Mouse (Mus musculus): ENCODE measurements around the gene Tom1l2. TPM values are rescaled to one million over a fixed set of nuclear protein-coding genes. Genes with fewer than 3 reads are reported as not detected.

The Tom1l2 gene
- polyA plus RNA-seq, 1 experiment from 2014 or later: 19.7 TPM

GRCm38 (mm10) chr11:60200384-60200783 is 152.3 kb downstream of the Tom1l2 start:
- no peak overlapping the region for H3K27ac ChIP-seq (ENCODE audit: low read length)
- H3K9ac ChIP-seq (replicated peaks; ENCODE audit: low read depth): no peak overlapping the region
- peaks cover 22% of the 10 kb centered on the region for H3K36me3 ChIP-seq (ENCODE audit: insufficient read depth, low read length)
- WGBS: 80% methylated on average over 11 of the region's 11 CpGs
- no peak overlapping the region for H3K4me2 ChIP-seq (replicated peaks; ENCODE audit: low read depth, low read length)
- TF ChIP-seq CTCF (IDR thresholded peaks at IDR 0.05): no peak
- no peak for TF ChIP-seq EP300 (IDR thresholded peaks at IDR 0.05)
- H3K4me3 ChIP-seq (ENCODE audit: low read depth, low read length): no peak overlapping the region
- H3K9me3 ChIP-seq (ENCODE audit: low read length): no peaks in the 10 kb centered on the region
- no peaks in the 10 kb centered on the region for H3K27me3 ChIP-seq (replicated peaks; ENCODE audit: insufficient read depth, low read length)
- ATAC-seq (no peak), DNase-seq (ENCODE audit: low spot score) (no peak)
- no peaks in the 10 kb centered on the region for H3K4me1 ChIP-seq (ENCODE audit: insufficient read depth, low read depth, low read length)

GRCm38 (mm10) chr11:60199702-60200184 is 153.0 kb downstream of the Tom1l2 start:
- Histone ChIP-seq H3K27ac (ENCODE audit: low read length) (no peak overlapping the region), H3K4me3 (ENCODE audit: low read depth, low read length) (no peak overlapping the region), H3K27me3 (replicated peaks; ENCODE audit: insufficient read depth, low read length) (no peaks in the 10 kb centered on the region), H3K4me2 (replicated peaks; ENCODE audit: low read depth, low read length) (no peak overlapping the region), H3K36me3 (ENCODE audit: insufficient read depth, low read length) (peaks cover 22% of the 10 kb centered on the region), H3K9me3 (ENCODE audit: low read length) (peaks cover 4% of the 10 kb centered on the region; the same call in 1 of the 2 replicates), H3K9ac (replicated peaks; ENCODE audit: low read depth) (no peak overlapping the region), H3K4me1 (ENCODE audit: insufficient read depth, low read depth, low read length) (no peaks in the 10 kb centered on the region)
- peak; percentile 85 for DNase-seq (ENCODE audit: low spot score)
- no peak for TF ChIP-seq EP300 (IDR thresholded peaks at IDR 0.05)
- TF ChIP-seq CTCF (IDR thresholded peaks at IDR 0.05): peak; percentile 99
- ATAC-seq: peak; percentile 78
- 13% methylated on average over 18 of the region's 18 CpGs for WGBS

GRCm38 (mm10) chr11:60198651-60199050 is 154.1 kb downstream of the Tom1l2 start:
- Histone ChIP-seq H3K4me3 (ENCODE audit: low read depth, low read length) (no peak overlapping the region), H3K9me3 (ENCODE audit: low read length) (peaks cover 4% of the 10 kb centered on the region; the same call in 1 of the 2 replicates), H3K27me3 (replicated peaks; ENCODE audit: insufficient read depth, low read length) (no peaks in the 10 kb centered on the region), H3K36me3 (ENCODE audit: insufficient read depth, low read length) (peaks cover 17% of the 10 kb centered on the region), H3K4me1 (ENCODE audit: insufficient read depth, low read depth, low read length) (no peaks in the 10 kb centered on the region), H3K4me2 (replicated peaks; ENCODE audit: low read depth, low read length) (no peak overlapping the region), H3K27ac (ENCODE audit: low read length) (no peak overlapping the region), H3K9ac (replicated peaks; ENCODE audit: low read depth) (no peak overlapping the region)
- ATAC-seq (no peak), DNase-seq (ENCODE audit: low spot score) (no peak)
- whole genome bisulfite sequencing: 75% methylated on average over 12 of the region's 12 CpGs
- TF ChIP-seq CTCF (IDR thresholded peaks at IDR 0.05): no peak
- no peak for TF ChIP-seq EP300 (IDR thresholded peaks at IDR 0.05)

- Histone ChIP-seq H3K36me3 (ENCODE audit: insufficient read depth, low read length) (peaks cover 13% of the 10 kb centered on the region), H3K4me2 (replicated peaks; ENCODE audit: low read depth, low read length) (no peak overlapping the region), H3K27me3 (replicated peaks; ENCODE audit: insufficient read depth, low read length) (no peaks in the 10 kb centered on the region), H3K9ac (replicated peaks; ENCODE audit: low read depth) (no peak overlapping the region), H3K9me3 (ENCODE audit: low read length) (peaks cover 4% of the 10 kb centered on the region; the same call in 1 of the 2 replicates), H3K4me1 (ENCODE audit: insufficient read depth, low read depth, low read length) (no peaks in the 10 kb centered on the region), H3K4me3 (ENCODE audit: low read depth, low read length) (no peak overlapping the region), H3K27ac (ENCODE audit: low read length) (no peak overlapping the region)
- ATAC-seq: no peak
- TF ChIP-seq EP300 (IDR thresholded peaks at IDR 0.05) (no peak), CTCF (IDR thresholded peaks at IDR 0.05) (no peak)
- 64% methylated on average over 24 of the region's 24 CpGs for WGBS
- DNase-seq (ENCODE audit: low spot score): no peak
These were observed 154.6 kb downstream of the Tom1l2 start for GRCm38 (mm10) chr11:60197998-60198619.

GRCm38 (mm10) chr11:60196344-60196743 is 156.4 kb downstream of the Tom1l2 start:
- Histone ChIP-seq H3K9ac (replicated peaks; ENCODE audit: low read depth) (no peak overlapping the region), H3K4me2 (replicated peaks; ENCODE audit: low read depth, low read length) (no peak overlapping the region), H3K4me3 (ENCODE audit: low read depth, low read length) (no peak overlapping the region), H3K27me3 (replicated peaks; ENCODE audit: insufficient read depth, low read length) (no peaks in the 10 kb centered on the region), H3K27ac (ENCODE audit: low read length) (no peak overlapping the region), H3K36me3 (ENCODE audit: insufficient read depth, low read length) (peaks cover 5% of the 10 kb centered on the region; the same call in 1 of the 2 replicates), H3K4me1 (ENCODE audit: insufficient read depth, low read depth, low read length) (no peaks in the 10 kb centered on the region), H3K9me3 (ENCODE audit: low read length) (peaks cover 4% of the 10 kb centered on the region; the same call in 1 of the 2 replicates)
- ATAC-seq (no peak), DNase-seq (ENCODE audit: low spot score) (no peak)
- no peak for TF ChIP-seq EP300 (IDR thresholded peaks at IDR 0.05)
- TF ChIP-seq CTCF (IDR thresholded peaks at IDR 0.05): no peak
- 64% methylated on average over 5 of the region's 5 CpGs for WGBS

GRCm38 (mm10) chr11:60195108-60195507 is 157.6 kb downstream of the Tom1l2 start:
- ATAC-seq (no peak), DNase-seq (ENCODE audit: low spot score) (no peak)
- Histone ChIP-seq H3K9ac (replicated peaks; ENCODE audit: low read depth) (no peak overlapping the region), H3K27me3 (replicated peaks; ENCODE audit: insufficient read depth, low read length) (no peaks in the 10 kb centered on the region), H3K9me3 (ENCODE audit: low read length) (peaks cover 4% of the 10 kb centered on the region; the same call in 1 of the 2 replicates), H3K36me3 (ENCODE audit: insufficient read depth, low read length) (peaks cover 5% of the 10 kb centered on the region; the same call in 1 of the 2 replicates), H3K4me1 (ENCODE audit: insufficient read depth, low read depth, low read length) (no peaks in the 10 kb centered on the region; the same call in 1 of the 2 replicates), H3K4me3 (ENCODE audit: low read depth, low read length) (no peak overlapping the region), H3K27ac (ENCODE audit: low read length) (no peak overlapping the region), H3K4me2 (replicated peaks; ENCODE audit: low read depth, low read length) (no peak overlapping the region)
- TF ChIP-seq EP300 (IDR thresholded peaks at IDR 0.05): no peak
- TF ChIP-seq CTCF (IDR thresholded peaks at IDR 0.05): peak; percentile 72
